Mouse (Mus musculus) MEL (cell line): ENCODE results near the gene Arrb1. TPM values are rescaled to one million over a fixed set of nuclear protein-coding genes. Genes with fewer than 3 reads are reported as not detected.
A peak's percentile ranks its signal among the peaks of the same experiment; 100 is the strongest.

Source experiments
- DNase-seq: peaks from one replicate; pipeline ENCODE4 v3.0.0; 2011; ENCODE audit warnings: low read depth, low spot score
- H3K27ac ChIP-seq: 2 replicates; pipeline ENCODE4 v1.5.1; 2012; ENCODE audit warnings: low read depth, mild to moderate bottlenecking, control low read depth, low read length, moderate library complexity; ENCODE audit not compliant: control insufficient read depth
- H3K27me3 ChIP-seq, 2 experiments: fragments of 150-350 bp in 1 of 2; sonication (generic) in 1 of 2; 2 replicates each; pipeline ENCODE4 v1.6.1; 2012; ENCODE audit warnings: low read length in 2 of 2, mild to moderate bottlenecking in 2 of 2, improper control_type of control experiment in 1 of 2, moderate library complexity in 1 of 2; ENCODE audit not compliant: insufficient read depth in 2 of 2, control insufficient read depth in 1 of 2
- H3K36me3 ChIP-seq, 2 experiments: 2 replicates each; pipeline ENCODE4 v1.6.1; 2012 to 2014; ENCODE audit warnings: low read length in 2 of 2, improper control_type of control experiment in 1 of 2, inconsistent platforms in 1 of 2, mild to moderate bottlenecking in 1 of 2; ENCODE audit not compliant: insufficient read depth in 2 of 2, control insufficient read depth in 1 of 2
- H3K4me1 ChIP-seq, 2 experiments: fragments of 150-350 bp in 1 of 2; sonication (generic) in 1 of 2; 2 replicates each; pipeline ENCODE4 v1.6.1; 2012; ENCODE audit warnings: low read length in 2 of 2, improper control_type of control experiment in 1 of 2, mild to moderate bottlenecking in 1 of 2; ENCODE audit not compliant: insufficient read depth in 2 of 2, control insufficient read depth in 1 of 2
- H3K4me3 ChIP-seq, 2 experiments: fragments of 150-350 bp in 1 of 2; sonication (generic) in 1 of 2; 2 replicates each; pipeline ENCODE4 v1.5.1; 2012; ENCODE audit warnings: low read depth in 2 of 2, low read length in 2 of 2, mild to moderate bottlenecking in 2 of 2, moderate library complexity in 2 of 2, control low read depth in 1 of 2, improper control_type of control experiment in 1 of 2; ENCODE audit not compliant: control insufficient read depth in 1 of 2, insufficient read depth in 1 of 2
- H3K79me2 ChIP-seq: 2 replicates; pipeline ENCODE4 v1.6.1; 2012; ENCODE audit warnings: mild to moderate bottlenecking, low read length, moderate library complexity; ENCODE audit not compliant: control insufficient read depth, poor library complexity, insufficient read depth
- H3K9ac ChIP-seq: 2 replicates; pipeline ENCODE4 v1.6.1; 2012; ENCODE audit warnings: low read depth, mild to moderate bottlenecking, control low read depth, low read length, moderate library complexity; ENCODE audit not compliant: control insufficient read depth, poor library complexity, severe bottlenecking
- H3K9me3 ChIP-seq: fragments of 150-350 bp; sonication (generic); replicated peaks from 2 replicates; pipeline ENCODE4 v1.6.1; 2012; ENCODE audit warnings: mild to moderate bottlenecking, low read length, improper control_type of control experiment, moderate library complexity; ENCODE audit not compliant: insufficient read depth
- EP300 ChIP-seq, 2 experiments: IDR thresholded peaks; 2 replicates each; pipeline ENCODE4 v1.6.1; 2011; ENCODE audit warnings: improper control_type of control experiment in 2 of 2, low read length in 2 of 2, low read depth in 1 of 2, mild to moderate bottlenecking in 1 of 2
- ETS1 ChIP-seq: IDR thresholded peaks from 2 replicates; pipeline ENCODE4 v1.6.1; 2012; ENCODE audit warnings: low read depth, mild to moderate bottlenecking, inconsistent platforms, low read length, improper control_type of control experiment, moderate library complexity
- GATA1 ChIP-seq: IDR thresholded peaks from 2 replicates; pipeline ENCODE4 v1.6.1; 2011; ENCODE audit warnings: low read depth, low read length, improper control_type of control experiment
- HCFC1 ChIP-seq: IDR thresholded peaks from 2 replicates; pipeline ENCODE4 v1.6.1; 2012; ENCODE audit warnings: low read depth, mild to moderate bottlenecking, inconsistent platforms, low read length, improper control_type of control experiment, moderate library complexity
- JUND ChIP-seq: IDR thresholded peaks from 2 replicates; pipeline ENCODE4 v1.6.1; 2011; ENCODE audit warnings: low read depth, mild to moderate bottlenecking, improper control_type of control experiment, low read length
- MAZ ChIP-seq: IDR thresholded peaks from 2 replicates; pipeline ENCODE4 v1.6.1; 2012; ENCODE audit warnings: low read depth, mild to moderate bottlenecking, inconsistent platforms, low read length, improper control_type of control experiment
- NRF1 ChIP-seq: IDR thresholded peaks from 2 replicates; pipeline ENCODE4 v1.6.1; 2014; ENCODE audit warnings: low read depth, mild to moderate bottlenecking, inconsistent platforms, low read length, improper control_type of control experiment, moderate library complexity; ENCODE audit not compliant: poor library complexity, insufficient read depth, severe bottlenecking
- RCOR1 ChIP-seq: IDR thresholded peaks from 2 replicates; pipeline ENCODE4 v1.6.1; 2012; ENCODE audit warnings: low read depth, mild to moderate bottlenecking, inconsistent platforms, low read length, improper control_type of control experiment
- TBP ChIP-seq: IDR thresholded peaks from 2 replicates; pipeline ENCODE4 v1.8.0; 2011; ENCODE audit warnings: low read depth, low read length, improper control_type of control experiment
- TCF12 ChIP-seq: IDR thresholded peaks from 2 replicates; pipeline ENCODE4 v1.6.1; 2014; ENCODE audit warnings: low read depth, mild to moderate bottlenecking, inconsistent platforms, low read length, improper control_type of control experiment, moderate library complexity
- UBTF ChIP-seq: IDR thresholded peaks from 2 replicates; pipeline ENCODE4 v1.6.1; 2012; ENCODE audit warnings: low read depth, mild to moderate bottlenecking, inconsistent platforms, low read length, improper control_type of control experiment, moderate library complexity, borderline replicate concordance; ENCODE audit not compliant: insufficient read depth
- USF2 ChIP-seq, 2 experiments: IDR thresholded peaks; 2 replicates each; pipeline ENCODE4 v1.6.1; 2011 to 2012; ENCODE audit warnings: improper control_type of control experiment in 2 of 2, low read length in 2 of 2, borderline replicate concordance in 1 of 2, inconsistent platforms in 1 of 2, low read depth in 1 of 2, mild to moderate bottlenecking in 1 of 2; ENCODE audit not compliant: insufficient read depth in 1 of 2
- ZKSCAN1 ChIP-seq: IDR thresholded peaks from 2 replicates; pipeline ENCODE4 v1.6.1; 2012; ENCODE audit warnings: low read depth, mild to moderate bottlenecking, inconsistent platforms, low read length, improper control_type of control experiment, moderate library complexity
- ZMIZ1 ChIP-seq: IDR thresholded peaks from 2 replicates; pipeline ENCODE4 v1.6.1; 2012; ENCODE audit warnings: low read depth, mild to moderate bottlenecking, inconsistent platforms, low read length, improper control_type of control experiment, moderate library complexity
- polyA plus RNA-seq, 2 experiments: library from polyadenylated mRNA; stranded (reverse) in 1 of 2; unstranded in 1 of 2; fragments of >175 nt in 1 of 2; fragments of >200 nt in 1 of 2; gene quantifications; 2 replicates each; pipeline versions ENCODE4 v1.2.1 to v1.2.4; 2012; ENCODE audit warnings: low replicate concordance in 2 of 2, low read depth in 1 of 2; ENCODE audit not compliant: insufficient read length in 2 of 2, insufficient read depth in 1 of 2, missing spikeins in 1 of 2
- total RNA-seq: library from RNA; depleted of rRNA; stranded (reverse); fragments of 300-350 nt; gene quantifications from 2 replicates; pipeline ENCODE4 v1.2.3, GENCODE M21; 2012

Arrb1 gene
- total and polyA plus RNA-seq, 3 experiments, result 27.0 to 67.7 (median 62.7) TPM

DNA sequence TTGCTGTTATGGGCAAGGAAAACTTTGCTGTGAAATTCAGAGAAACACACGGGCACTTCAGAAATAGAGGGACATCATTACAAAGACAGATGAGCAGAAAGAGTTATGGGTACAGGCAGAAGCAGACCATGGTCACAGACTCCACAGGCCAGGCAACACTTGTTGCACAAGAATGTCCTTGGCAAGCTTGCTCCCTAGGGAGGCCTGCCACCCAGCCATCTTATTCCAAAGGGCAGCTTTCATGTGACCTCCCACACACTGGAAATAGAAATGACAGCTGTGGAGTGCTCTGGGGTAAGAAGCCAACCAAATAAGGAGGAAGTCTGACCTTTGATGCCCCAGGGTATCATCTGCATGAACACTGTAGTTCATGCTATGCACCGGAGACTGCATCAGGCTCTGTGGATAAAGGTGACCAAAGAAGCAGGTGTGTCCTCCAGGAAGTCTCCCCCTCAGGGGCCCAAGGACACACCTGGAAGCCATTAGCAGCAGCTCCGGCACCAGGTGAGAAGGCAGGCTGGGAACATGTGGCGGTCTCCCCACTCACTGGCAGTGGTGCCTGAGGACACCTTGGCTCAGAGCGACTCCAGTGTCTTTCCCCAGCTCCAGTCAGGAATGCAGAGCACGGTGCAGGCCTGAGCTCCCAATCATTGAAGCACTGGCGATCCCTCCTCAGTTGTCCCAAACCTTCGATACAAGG lies 98.8 kb downstream of the Arrb1 start:
- Histone ChIP-seq H3K4me3 (no peak overlapping the region), H3K4me1 (no peaks in the 10 kb centered on the region), H3K27ac (no peak overlapping the region), H3K36me3 (no peaks in the 10 kb centered on the region), H3K9ac (no peak overlapping the region), H3K27me3 (no peaks in the 10 kb centered on the region; a peak in 1 of 4 replicates), H3K9me3 (no peaks in the 10 kb centered on the region), H3K79me2 (no peaks in the 10 kb centered on the region)
- no peak for DNase-seq
- TF ChIP-seq MAZ, result no peak
- no peak for TF ChIP-seq ZMIZ1
- TF ChIP-seq TCF12, result no peak
- TF ChIP-seq ETS1, result no peak
- TF ChIP-seq EP300 (IDR thresholded peaks at IDR 0.05; ENCODE audit: low read depth in 1 of 2, low read length in 2 of 2), result no peak
- no peak for TF ChIP-seq TBP
- no peak for TF ChIP-seq HCFC1
- TF ChIP-seq ZKSCAN1, result no peak

DNA sequence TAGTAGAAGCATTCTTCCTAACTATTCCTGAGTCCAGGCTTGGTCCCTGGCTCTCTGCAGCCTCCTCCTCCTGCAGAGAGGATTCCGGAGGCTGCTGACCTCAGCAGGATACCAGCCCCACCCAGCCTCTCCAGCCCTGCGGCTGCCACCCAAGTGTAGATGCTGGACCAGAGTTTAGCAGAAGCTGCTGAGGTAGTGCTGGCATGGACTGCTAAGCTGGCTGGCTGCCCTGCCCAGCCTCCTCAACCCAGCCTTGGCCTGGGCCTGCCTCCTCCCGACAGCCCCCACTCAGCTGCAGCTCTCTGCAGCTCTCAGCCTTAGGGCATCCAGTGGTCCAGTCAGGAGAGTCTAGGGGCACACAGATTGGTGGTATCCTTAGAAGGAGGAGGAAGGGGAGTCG lies 106.0 kb downstream of the Arrb1 start:
- Histone ChIP-seq H3K9ac (no peak overlapping the region), H3K79me2 (no peaks in the 10 kb centered on the region), H3K27ac (no peak overlapping the region), H3K36me3 (peaks cover 0 to 13% of the 10 kb centered on the region in 2 experiments; a peak in 2 of 4 replicates), H3K4me1 (peaks cover 3 to 13% of the 10 kb centered on the region in 2 experiments; a peak in 2 of 4 replicates), H3K27me3 (no peaks in the 10 kb centered on the region; a peak in 1 of 4 replicates), H3K4me3 (no peak overlapping the region), H3K9me3 (no peaks in the 10 kb centered on the region)
- DNase-seq, result no peak
- TF ChIP-seq NRF1, result no peak

- Histone ChIP-seq H3K36me3 (peaks cover 0 to 13% of the 10 kb centered on the region in 2 experiments; a peak in 2 of 4 replicates), H3K27ac (peak overlapping the region; percentile 36; the same call in 1 of the 2 replicates)
Measured at GRCm38 (mm10) chr7:99642078-99642477, 106.8 kb downstream of the Arrb1 start.

More at GRCm38 (mm10) chr7:99642078-99642477, 106.8 kb downstream of the Arrb1 start:
- Histone ChIP-seq H3K79me2 (no peaks in the 10 kb centered on the region), H3K4me3 (no peak overlapping the region), H3K4me1 (peaks cover 3 to 13% of the 10 kb centered on the region in 2 experiments; a peak in 2 of 4 replicates), H3K9ac (no peak overlapping the region), H3K27me3 (no peaks in the 10 kb centered on the region; a peak in 1 of 4 replicates), H3K9me3 (no peaks in the 10 kb centered on the region)
- TF ChIP-seq GATA1, result peak; percentile 43; the same call in 1 of the 2 replicates
- TF ChIP-seq RCOR1, result peak; percentile 32; the same call in 1 of the 2 replicates
- TF ChIP-seq TBP, result 0 out of 2 replicates have a peak, but pooled peaks have one; percentile 53
- peak; percentile 41 to 49; a peak in 3 of 4 replicates for TF ChIP-seq EP300 (IDR thresholded peaks at IDR 0.05; ENCODE audit: low read depth in 1 of 2, low read length in 2 of 2)
- no peak for TF ChIP-seq USF2 (IDR thresholded peaks at IDR 0.05; ENCODE audit: borderline replicate concordance in 1 of 2, insufficient read depth in 1 of 2, low read depth in 1 of 2, low read length in 2 of 2)
- TF ChIP-seq UBTF, result no peak
- TF ChIP-seq JUND, result no peak
- peak; percentile 45 for DNase-seq
